Comparison of ENCODE assay signal across 8 mouse cellular contexts in the genomic region with DNA sequence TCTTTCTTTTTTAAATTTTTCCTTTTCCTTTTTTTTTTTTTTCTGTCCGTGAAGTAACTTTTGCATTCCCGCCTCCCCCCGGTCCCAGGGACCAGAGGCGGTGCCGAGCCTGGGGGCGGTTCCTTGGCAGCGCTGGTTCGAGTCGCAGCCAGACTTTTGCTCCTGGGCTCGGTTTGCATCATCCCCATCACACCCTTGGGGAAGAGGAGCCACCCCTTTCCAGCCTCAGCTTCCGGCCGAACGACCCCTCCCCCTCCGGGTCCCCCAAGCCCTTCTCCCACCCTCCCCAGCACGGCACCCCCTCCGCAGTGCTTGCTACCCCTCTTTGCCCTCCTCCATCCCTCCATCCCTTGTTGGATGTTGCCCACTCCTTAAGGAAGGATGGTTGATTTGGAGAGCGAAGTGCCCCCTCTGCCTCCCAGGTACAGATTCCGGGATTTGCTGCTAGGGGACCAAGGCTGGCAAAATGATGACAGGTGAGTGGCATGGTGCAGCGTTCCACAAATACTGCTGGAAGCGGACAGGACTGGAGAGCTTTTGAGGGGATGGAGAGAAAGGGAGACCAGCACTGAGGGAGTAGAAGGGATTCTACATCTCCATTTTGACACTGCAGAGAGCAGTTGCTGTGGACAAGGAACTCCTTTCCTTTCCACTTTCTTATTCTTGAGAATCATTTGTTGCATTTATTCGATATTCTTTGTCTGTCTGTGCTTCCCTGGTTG. TPM values are rescaled to one million over a fixed set of nuclear protein-coding genes. Genes with fewer than 3 reads are reported as not detected.
DNase-seq lines count a peak whose midpoint lies in the region; ATAC-seq and TF ChIP-seq lines count a peak whose summit lies in the region.

A gene (plus strand): TSS at position 283 of the 722 bp plus-strand sequence.

- TF ChIP-seq CTCF in left cerebral cortex, adult 2 months (IDR thresholded peaks at IDR 0.05) = no peak
- no peak for TF ChIP-seq CTCF in stomach, postnatal 0 days (IDR thresholded peaks at IDR 0.05; ENCODE audit: low read depth)

- peak within 1 kb of the TSS; percentile 80 for H3K4me2 ChIP-seq in hindbrain, embryonic 13.5 days
- peak within 1 kb of the TSS; percentile 58 for H3K4me2 ChIP-seq in stomach, postnatal 0 days (replicated peaks; ENCODE audit: low read depth)

- under 1% methylated on average over 21 of the region's 21 CpGs for WGBS in hindbrain, embryonic 13.5 days
- 2% methylated on average over 21 of the region's 21 CpGs for WGBS in stomach, postnatal 0 days

- TF ChIP-seq EP300 in stomach, postnatal 0 days (optimal IDR thresholded peaks at IDR 0.05) = no peak

- DNase-seq in ovary, adult 18-20 months (ENCODE audit: low spot score) = peak; percentile 50
- no peak for DNase-seq in ovary, postnatal 10 days (ENCODE audit: low spot score)
- peak; percentile 69 for DNase-seq in gastrocnemius, adult 18-20 months (ENCODE audit: low spot score)
- DNase-seq in left cerebral cortex, adult 2 months (ENCODE audit: extremely low spot score in 1 of 2, low spot score in 2 of 2) = peak; percentile 41 to 66
- peak; percentile 19 for DNase-seq in lung, postnatal 25 days (ENCODE audit: low spot score)
- peak; percentile 27 for DNase-seq in stomach, postnatal 0 days (ENCODE audit: low spot score)

- peaks cover 6% of the 10 kb centered on the region; the same call in 1 of the 2 replicates for H3K4me1 ChIP-seq in hindbrain, embryonic 13.5 days (replicated peaks)
- no peaks in the 10 kb centered on the region for H3K4me1 ChIP-seq in stomach, postnatal 0 days (replicated peaks; ENCODE audit: control insufficient read depth, insufficient read depth)

- ATAC-seq in hindbrain, embryonic 13.5 days (ENCODE audit: low FRiP score) = peak; percentile 71
- ATAC-seq in stomach, postnatal 0 days (ENCODE audit: low FRiP score, low TSS enrichment) = peak; percentile 45; the same call in 1 of the 2 replicates
- ATAC-seq in inflammation-experienced regulatory T-cells, adult 6 months = no peak

- H3K9me3 ChIP-seq in hindbrain, embryonic 13.5 days = no peaks in the 10 kb centered on the region
- H3K9me3 ChIP-seq in stomach, postnatal 0 days (ENCODE audit: control insufficient read depth, low read length) = no peaks in the 10 kb centered on the region

- no peaks in the 10 kb centered on the region for H3K36me3 ChIP-seq in hindbrain, embryonic 13.5 days
- H3K36me3 ChIP-seq in stomach, postnatal 0 days (ENCODE audit: control insufficient read depth, insufficient read depth, low read length) = no peaks in the 10 kb centered on the region

- intact Hi-C loops in left cerebral cortex, adult 2 months (cut with DNase I) = loop anchor here (1.0 to 10.0 kb wide), 5 partner anchors 51 to 289 kb away; no protein-coding TSS in a partner anchor

- no peaks in the 10 kb centered on the region for H3K27me3 ChIP-seq in hindbrain, embryonic 13.5 days
- no peaks in the 10 kb centered on the region for H3K27me3 ChIP-seq in stomach, postnatal 0 days (ENCODE audit: control insufficient read depth, insufficient read depth, low read length)

- no peak within 1 kb of the TSS for H3K27ac ChIP-seq in hindbrain, embryonic 13.5 days
- peak within 1 kb of the TSS; percentile 84 for H3K27ac ChIP-seq in left cerebral cortex, adult 2 months
- H3K27ac ChIP-seq in stomach, postnatal 0 days (replicated peaks) = no peak within 1 kb of the TSS

- peak within 1 kb of the TSS; percentile 70 for H3K9ac ChIP-seq in hindbrain, embryonic 13.5 days
- H3K9ac ChIP-seq in stomach, postnatal 0 days (ENCODE audit: low read length) = peak within 1 kb of the TSS; percentile 45

- peak within 1 kb of the TSS; percentile 63 for H3K4me3 ChIP-seq in hindbrain, embryonic 13.5 days
- H3K4me3 ChIP-seq in left cerebral cortex, adult 2 months = peak within 1 kb of the TSS; percentile 71
- peak within 1 kb of the TSS; percentile 47 for H3K4me3 ChIP-seq in stomach, postnatal 0 days (ENCODE audit: low read depth, low read length)

RNA-seq across cellular contexts. Expression of the gene that starts here (rescaled TPM):
- under 1 TPM; 0.30 to 0.62 TPM for total RNA-seq in gastrocnemius, adult 18-20 months (2021)
- polyA plus RNA-seq in hindbrain, embryonic 13.5 days (2015; fragmentation: Nextera tagmentation; extraction: Ambion mirVana) = 2.0 and 2.1 TPM in 2 replicates
- 10 to 100 TPM; 54.9 to 60.2 TPM for total RNA-seq in left cerebral cortex, adult 2 months (2021)
- 0.57 and 0.71 TPM in 2 replicates for polyA plus RNA-seq in stomach, postnatal 0 days (2015; fragmentation: Nextera tagmentation; extraction: Ambion mirVana)
- polyA plus RNA-seq in inflammation-experienced regulatory T-cells, adult 6 months (2017; shearing (Covaris generic)) = not detected

Comparison
In these comparisons a context has a peak if more than half of its experiments do, and no peak if none do; other contexts are left out.
1. RNA of the gene that starts here (total RNA-seq): 54.9 to 60.2 TPM in left cerebral cortex, adult 2 months; 0.30 to 0.62 TPM in gastrocnemius, adult 18-20 months; every median in the first group is over 10 times any median in the second.
2. Peak in DNase-seq in gastrocnemius, adult 18-20 months; RNA of the gene not detected or under 1 TPM.
3. Peak in DNase-seq, ATAC-seq, H3K4me3 ChIP-seq, H3K9ac ChIP-seq and H3K4me2 ChIP-seq in stomach, postnatal 0 days; RNA of the gene not detected or under 1 TPM.
4. Peak in every context shown above with its lines, with median percentiles within 50 percentile points of each other: H3K4me3 ChIP-seq.